Mouse (Mus musculus) neural tube, embryonic 13.5 days (tissue): ENCODE measurements around the gene Frmd5. TPM values are rescaled to one million over a fixed set of nuclear protein-coding genes. Genes with fewer than 3 reads are reported as not detected.

Source experiments
- ATAC-seq: fragments of 200-750 bp; cut with Nextera tagmentation; 2 replicates; pipeline ENCODE4 v1.8.0; 2017; ENCODE audit warnings: low read depth, mild to moderate bottlenecking, moderate TSS enrichment, moderate library complexity
- H3K27ac ChIP-seq: fragments of 300-500 bp; sonication (generic); replicated peaks from 2 replicates; pipeline ENCODE4 v1.5.1; 2015; ENCODE audit warnings: moderate library complexity, mild to moderate bottlenecking, inconsistent platforms
- H3K27me3 ChIP-seq: fragments of 300-500 bp; sonication (generic); 2 replicates; pipeline ENCODE4 v1.6.1; 2015; ENCODE audit warnings: mild to moderate bottlenecking, inconsistent platforms
- H3K36me3 ChIP-seq: fragments of 300-500 bp; sonication (generic); 2 replicates; pipeline ENCODE4 v1.6.1; 2015; ENCODE audit warnings: mild to moderate bottlenecking, inconsistent platforms
- H3K4me1 ChIP-seq: fragments of 300-500 bp; sonication (generic); replicated peaks from 2 replicates; pipeline ENCODE4 v1.6.1; 2015; ENCODE audit warnings: inconsistent platforms
- H3K4me2 ChIP-seq: fragments of 300-500 bp; sonication (generic); 2 replicates; pipeline ENCODE4 v1.6.1; 2015; ENCODE audit warnings: inconsistent platforms, mild to moderate bottlenecking, moderate library complexity
- H3K4me3 ChIP-seq: fragments of 300-500 bp; sonication (generic); 2 replicates; pipeline ENCODE4 v1.5.1; 2015; ENCODE audit warnings: mild to moderate bottlenecking, inconsistent platforms
- H3K9ac ChIP-seq: fragments of 300-500 bp; sonication (generic); 2 replicates; pipeline ENCODE4 v1.6.1; 2015; ENCODE audit warnings: moderate library complexity, mild to moderate bottlenecking, inconsistent platforms
- H3K9me3 ChIP-seq: fragments of 300-500 bp; sonication (generic); 2 replicates; pipeline ENCODE4 v1.6.1; 2016; ENCODE audit warnings: inconsistent platforms
- WGBS: fragments of 180-500 bp; shearing (Covaris S2); methylation state at CpG from one replicate; pipeline ENCODE4 v1.1.7; 2015; 5-methylcytosine and 5-hydroxymethylcytosine counted together
- polyA plus RNA-seq: library from polyadenylated mRNA; unstranded; fragments of >200 nt; fragmentation: Nextera tagmentation; extraction: Ambion mirVana; gene quantifications from 2 replicates; pipeline ENCODE4 v1.2.1, GENCODE M21; 2015

Frmd5 gene
- polyA plus RNA-seq, 1 experiment from 2014 or later = 28.1 TPM

DNA sequence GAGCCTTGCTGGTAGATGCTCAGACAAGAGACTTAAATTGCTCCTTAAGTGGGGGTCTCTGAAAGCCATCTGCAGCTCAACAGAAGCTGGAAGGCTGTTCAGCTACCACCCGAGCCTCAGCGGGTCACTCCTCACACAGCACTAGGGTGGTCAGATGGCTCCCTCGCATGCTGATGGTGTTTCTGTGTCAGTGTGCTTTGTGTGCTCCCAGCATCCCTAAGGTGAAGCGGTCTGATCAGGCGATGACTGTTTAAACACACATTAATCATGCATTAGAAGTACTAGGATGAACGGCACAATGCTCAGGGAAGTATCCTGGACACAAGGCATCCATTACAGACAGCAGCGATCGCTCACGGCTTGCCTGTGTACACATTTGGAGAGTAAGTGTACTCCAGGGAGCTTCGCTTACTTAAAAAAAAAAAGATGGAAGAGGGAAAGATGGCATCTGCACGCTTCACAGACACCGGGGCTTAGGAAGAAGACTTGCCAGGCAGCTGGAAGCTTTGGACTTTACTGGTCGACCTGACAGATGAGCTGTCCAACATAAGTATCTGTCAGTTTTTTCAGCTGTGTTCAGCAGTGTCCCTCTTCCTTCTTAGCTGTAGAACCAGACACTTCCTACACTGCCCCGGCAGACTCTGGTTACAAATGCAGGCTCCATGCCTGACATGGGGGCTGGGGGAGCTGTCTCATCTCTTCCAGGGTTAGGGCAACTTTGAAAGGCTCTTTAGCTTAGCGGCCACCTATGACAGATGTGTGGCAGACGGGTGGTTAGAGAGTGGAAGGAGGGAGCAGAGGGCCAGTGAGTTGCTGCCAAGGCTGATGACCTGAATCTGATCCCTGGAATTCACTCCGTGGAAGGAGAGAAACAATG, 196.6 kb downstream of the Frmd5 start:
- 34% methylated on average over 17 of the region's 17 CpGs for WGBS
- Histone ChIP-seq H3K27ac (peak overlapping the region; percentile 18), H3K4me2 (peak overlapping the region; percentile 17), H3K36me3 (no peaks in the 10 kb centered on the region), H3K27me3 (no peaks in the 10 kb centered on the region), H3K9me3 (no peaks in the 10 kb centered on the region), H3K4me3 (no peak overlapping the region), H3K9ac (no peak overlapping the region), H3K4me1 (peaks cover 39% of the 10 kb centered on the region)
- ATAC-seq = peak; percentile 41; the same call in 1 of the 2 replicates

DNA sequence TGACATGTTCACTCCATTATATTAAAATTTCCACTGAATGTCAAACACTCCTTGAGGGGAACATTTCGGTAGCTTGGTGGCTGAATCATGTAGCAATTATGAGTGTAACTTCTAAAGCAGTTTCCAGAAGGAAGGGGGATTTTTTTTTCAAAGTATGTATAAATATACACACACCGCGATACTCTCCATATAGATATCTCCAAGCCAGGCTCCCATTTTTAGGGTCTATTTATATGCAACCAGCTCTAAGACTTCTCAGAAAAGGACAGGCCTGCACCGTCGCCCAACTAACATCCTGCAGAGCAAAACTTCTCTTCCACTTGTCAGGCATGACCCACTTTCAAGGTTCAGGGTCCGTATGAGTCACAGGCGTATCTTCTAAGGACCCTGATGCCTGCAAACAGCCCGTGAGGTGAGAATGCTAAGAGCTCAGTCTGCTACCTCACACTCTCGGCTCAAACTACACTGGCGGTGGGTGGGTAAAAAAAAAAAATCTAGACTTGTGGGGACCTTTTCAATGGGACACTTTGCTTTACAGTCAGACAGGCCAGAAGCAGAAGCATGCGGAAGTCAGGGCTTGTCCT, 197.7 kb downstream of the Frmd5 start:
- H3K4me3 ChIP-seq = no peak overlapping the region
- H3K4me2 ChIP-seq = no peak overlapping the region
- 86% methylated on average over 11 of the region's 11 CpGs for WGBS
- no peaks in the 10 kb centered on the region for H3K27me3 ChIP-seq
- peaks cover 39% of the 10 kb centered on the region for H3K4me1 ChIP-seq
- H3K9me3 ChIP-seq = no peaks in the 10 kb centered on the region
- H3K36me3 ChIP-seq = no peaks in the 10 kb centered on the region
- H3K9ac ChIP-seq = no peak overlapping the region
- ATAC-seq = no peak
- H3K27ac ChIP-seq = no peak overlapping the region

DNA sequence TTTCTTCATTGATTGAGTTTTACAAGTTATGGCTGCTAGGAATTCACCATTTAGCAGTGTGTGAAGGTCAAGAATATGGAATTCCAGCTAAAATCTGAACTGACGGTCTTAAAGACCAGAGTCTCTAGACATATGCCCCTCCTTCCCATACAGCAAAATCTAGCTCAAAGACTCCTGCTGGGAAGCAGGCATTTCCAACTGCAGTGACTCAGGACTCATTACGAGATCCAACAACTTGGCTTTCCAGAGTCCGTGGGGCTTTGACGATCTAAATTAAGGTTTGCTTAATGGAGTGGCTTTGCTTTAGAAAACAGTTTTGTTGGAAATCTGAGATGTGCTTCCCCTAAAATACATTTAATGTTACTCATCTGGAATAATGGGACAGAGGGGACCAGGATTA, 204.5 kb downstream of the Frmd5 start:
- Histone ChIP-seq H3K4me1 (peaks cover 27% of the 10 kb centered on the region), H3K4me3 (no peak overlapping the region), H3K4me2 (no peak overlapping the region), H3K36me3 (no peaks in the 10 kb centered on the region), H3K9ac (no peak overlapping the region), H3K27ac (0 out of 2 replicates have a peak overlapping the region, but pooled peaks have one; percentile 5), H3K9me3 (no peaks in the 10 kb centered on the region), H3K27me3 (no peaks in the 10 kb centered on the region)
- ATAC-seq = no peak
- 35% methylated on average over 4 of the region's 4 CpGs for WGBS

DNA sequence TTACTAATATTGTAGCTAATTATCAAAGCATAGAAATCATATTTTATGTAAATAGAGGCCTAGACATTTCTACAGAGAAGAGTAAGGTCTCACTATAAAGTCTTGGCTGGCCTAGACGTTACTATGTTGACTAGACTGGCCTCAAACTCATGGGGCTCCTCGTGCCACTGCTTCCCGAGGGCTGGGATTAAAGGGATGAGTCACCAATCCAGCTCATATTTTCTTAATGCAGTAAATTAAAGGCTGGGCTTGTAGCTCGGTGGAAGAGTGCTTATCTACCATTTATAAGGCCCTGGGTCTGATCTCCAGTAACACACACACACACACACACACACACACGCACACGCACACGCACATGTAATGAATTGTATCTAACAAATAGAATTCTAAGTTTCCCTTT, 205.3 kb downstream of the Frmd5 start:
- Histone ChIP-seq H3K9me3 (no peaks in the 10 kb centered on the region), H3K4me3 (no peak overlapping the region), H3K27me3 (no peaks in the 10 kb centered on the region), H3K4me2 (no peak overlapping the region), H3K4me1 (peaks cover 27% of the 10 kb centered on the region), H3K36me3 (no peaks in the 10 kb centered on the region), H3K27ac (peak overlapping the region; percentile 23; the same call in 1 of the 2 replicates), H3K9ac (no peak overlapping the region)
- WGBS = 78% methylated on average over 7 of the region's 7 CpGs
- no peak for ATAC-seq

DNA sequence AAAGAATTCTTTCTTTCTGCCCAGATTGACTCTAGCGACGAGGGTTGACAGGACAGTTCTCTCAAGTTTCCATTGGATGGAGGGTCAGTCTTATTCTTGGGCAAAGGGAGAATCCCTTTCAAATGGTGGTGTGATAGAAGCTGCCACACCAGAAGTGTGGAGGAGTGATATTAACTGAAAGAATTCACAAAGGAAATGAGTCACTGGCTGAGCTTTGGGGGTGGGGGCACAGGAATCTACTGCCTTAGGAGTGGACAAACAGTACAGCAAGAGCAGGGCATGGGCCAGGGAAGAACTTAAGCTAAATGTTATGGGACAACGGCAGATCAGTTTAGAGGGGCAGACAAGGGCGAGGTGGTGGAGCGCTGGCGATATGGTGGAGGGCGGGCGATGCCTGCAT, 206.2 kb downstream of the Frmd5 start:
- H3K27ac ChIP-seq = no peak overlapping the region

DNA sequence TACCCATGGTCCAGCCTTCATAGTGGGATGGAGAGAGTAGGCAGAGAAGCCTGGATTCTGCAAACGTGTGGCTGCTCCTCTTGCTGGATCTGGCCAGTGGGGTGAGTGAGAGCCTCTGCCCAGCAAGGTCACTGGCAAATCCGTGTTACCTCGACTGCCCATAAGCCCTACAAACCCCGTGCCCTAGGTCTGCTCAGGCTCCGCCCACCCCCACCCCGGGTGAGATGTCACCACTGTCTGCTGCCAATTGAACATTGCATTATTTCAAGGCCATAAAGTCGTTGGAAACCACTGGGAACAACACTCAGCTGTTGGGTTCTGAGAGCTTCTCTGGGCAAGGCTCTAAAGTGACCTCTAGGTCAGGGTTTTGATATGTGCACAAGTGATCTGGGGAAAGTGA, 208.6 kb downstream of the Frmd5 start:
- H3K9ac ChIP-seq = no peak overlapping the region
- H3K36me3 ChIP-seq = no peaks in the 10 kb centered on the region
- H3K4me1 ChIP-seq = peaks cover 48% of the 10 kb centered on the region
- H3K27ac ChIP-seq = no peak overlapping the region
- WGBS = 57% methylated on average over 7 of the region's 7 CpGs
- H3K4me3 ChIP-seq = no peak overlapping the region
- no peaks in the 10 kb centered on the region for H3K9me3 ChIP-seq
- H3K4me2 ChIP-seq = no peak overlapping the region
- H3K27me3 ChIP-seq = no peaks in the 10 kb centered on the region
- no peak for ATAC-seq

More for the DNA sequence above, 206.2 kb downstream of the Frmd5 start:
- H3K9ac ChIP-seq = no peak overlapping the region
- H3K4me2 ChIP-seq = no peak overlapping the region
- H3K36me3 ChIP-seq = no peaks in the 10 kb centered on the region
- H3K9me3 ChIP-seq = no peaks in the 10 kb centered on the region
- ATAC-seq = no peak
- H3K4me1 ChIP-seq = peaks cover 31% of the 10 kb centered on the region
- no peaks in the 10 kb centered on the region for H3K27me3 ChIP-seq
- no peak overlapping the region for H3K4me3 ChIP-seq
- WGBS = 87% methylated on average over 8 of the region's 8 CpGs

DNA sequence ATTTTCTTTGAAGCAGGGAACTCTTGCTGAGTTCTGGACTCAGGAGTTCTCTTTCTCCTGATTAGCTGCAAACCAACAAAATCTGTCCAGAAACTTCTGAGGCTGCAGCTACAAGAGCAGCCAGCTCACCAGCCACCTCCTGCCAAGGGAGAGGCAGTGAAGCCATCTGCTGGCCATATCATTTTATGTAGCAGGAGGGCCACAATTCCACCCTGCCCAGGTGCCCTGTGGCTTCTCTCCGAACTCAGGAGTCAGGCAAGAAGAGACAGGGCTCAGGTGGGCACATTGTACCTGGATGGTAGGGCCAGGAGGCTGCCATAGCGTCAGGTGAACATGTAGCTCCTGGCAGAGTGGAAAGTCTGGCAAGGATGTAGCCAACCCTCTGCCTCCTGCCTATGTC, 210.3 kb downstream of the Frmd5 start:
- no peaks in the 10 kb centered on the region for H3K9me3 ChIP-seq

DNA sequence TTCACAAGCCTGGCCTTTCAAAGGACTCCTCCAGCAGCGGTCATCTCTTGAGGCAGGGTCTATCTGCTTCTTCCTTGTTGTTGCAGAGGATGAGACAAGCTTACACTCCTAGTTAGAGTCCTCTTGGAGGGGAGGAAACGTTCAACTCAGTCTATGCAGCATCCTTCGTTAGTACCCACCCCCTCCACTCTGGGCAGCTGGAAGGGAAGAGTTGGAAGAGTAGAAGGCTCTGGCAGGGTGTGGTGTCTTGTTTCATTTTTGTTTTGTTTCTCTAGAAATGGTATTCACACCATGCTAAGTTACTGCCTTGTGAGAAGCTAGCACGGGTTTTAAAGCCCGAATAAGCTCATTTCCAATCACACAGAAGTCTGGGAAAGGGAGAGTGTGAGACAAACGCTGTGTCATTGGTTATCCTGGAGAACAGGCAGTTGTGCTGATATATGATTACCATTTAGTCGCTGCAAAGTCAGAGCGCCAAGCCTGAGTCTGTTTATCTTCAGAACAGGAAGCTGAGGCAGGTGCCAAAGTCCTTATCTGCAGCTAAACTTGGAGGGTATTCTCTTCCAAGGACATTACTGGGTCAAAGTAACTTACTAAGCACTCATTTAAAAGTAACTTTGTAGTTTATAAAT, 212.1 kb downstream of the Frmd5 start:
- Histone ChIP-seq H3K4me3 (no peak overlapping the region), H3K4me2 (no peak overlapping the region), H3K27me3 (no peaks in the 10 kb centered on the region), H3K4me1 (peaks cover 22% of the 10 kb centered on the region), H3K36me3 (no peaks in the 10 kb centered on the region), H3K27ac (no peak overlapping the region), H3K9me3 (no peaks in the 10 kb centered on the region), H3K9ac (no peak overlapping the region)
- WGBS = 41% methylated on average over 8 of the region's 8 CpGs
- no peak for ATAC-seq

More for the DNA sequence above, 210.3 kb downstream of the Frmd5 start:
- Histone ChIP-seq H3K9ac (no peak overlapping the region), H3K36me3 (no peaks in the 10 kb centered on the region), H3K4me1 (peaks cover 36% of the 10 kb centered on the region), H3K4me2 (no peak overlapping the region), H3K4me3 (no peak overlapping the region), H3K27me3 (no peaks in the 10 kb centered on the region), H3K27ac (no peak overlapping the region)
- no peak for ATAC-seq
- 92% methylated on average over 2 of the region's 2 CpGs for WGBS

DNA sequence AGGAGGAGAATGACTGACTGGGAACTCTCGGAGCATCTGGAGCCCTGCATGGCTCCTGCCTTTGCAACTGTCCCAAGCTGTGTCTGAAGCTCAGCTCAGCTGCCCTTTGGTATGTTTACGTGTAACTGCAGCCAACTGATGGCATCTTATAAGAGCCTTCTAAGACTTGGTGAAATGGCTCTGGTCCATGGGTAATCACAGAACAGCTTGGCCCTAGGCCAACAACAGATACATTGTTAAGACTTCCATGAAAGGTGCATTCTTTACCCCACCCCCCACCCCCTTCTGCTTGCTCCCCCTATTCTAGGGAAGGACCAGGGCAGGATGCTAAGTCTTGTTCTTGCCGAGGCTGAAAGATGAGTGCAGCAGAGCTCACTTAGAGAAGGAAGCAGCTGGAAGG, 212.8 kb downstream of the Frmd5 start:
- H3K27ac ChIP-seq = no peak overlapping the region
- WGBS = 53% methylated on average over 3 of the region's 3 CpGs

DNA sequence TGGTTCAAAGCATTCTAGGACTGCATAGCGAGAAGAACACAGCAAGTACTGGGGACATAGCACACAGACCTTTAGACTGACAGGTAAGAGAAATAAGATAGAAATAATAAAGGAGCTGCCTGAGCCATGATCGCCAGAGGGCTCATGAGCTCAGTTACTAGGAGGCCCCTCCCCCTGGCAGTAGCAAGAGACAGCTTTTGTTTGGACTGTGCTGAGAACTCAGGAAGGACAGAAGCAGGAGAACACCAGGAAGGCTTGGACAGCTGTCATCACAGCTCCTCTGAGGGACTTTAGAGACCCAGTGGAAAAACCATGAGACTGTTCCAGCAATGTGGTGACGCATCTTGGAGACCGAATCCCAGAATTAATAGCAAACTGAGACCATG, 218.6 kb downstream of the Frmd5 start:
- H3K4me1 ChIP-seq = peaks cover 26% of the 10 kb centered on the region
- 0 out of 2 replicates have a peak overlapping the region, but pooled peaks have one; percentile 23 for H3K9ac ChIP-seq
- H3K4me2 ChIP-seq = no peak overlapping the region
- no peaks in the 10 kb centered on the region for H3K27me3 ChIP-seq
- no peaks in the 10 kb centered on the region for H3K9me3 ChIP-seq
- 32% methylated on average over 4 of the region's 4 CpGs for WGBS
- H3K4me3 ChIP-seq = no peak overlapping the region
- H3K27ac ChIP-seq = peak overlapping the region; percentile 53
- ATAC-seq = 0 out of 2 replicates have a peak, but pooled peaks have one; percentile 38
- peaks cover 4% of the 10 kb centered on the region; the same call in 1 of the 2 replicates for H3K36me3 ChIP-seq

More for the DNA sequence above, 212.8 kb downstream of the Frmd5 start:
- no peak for ATAC-seq
- Histone ChIP-seq H3K4me2 (no peak overlapping the region), H3K4me1 (peaks cover 24% of the 10 kb centered on the region), H3K9me3 (no peaks in the 10 kb centered on the region), H3K9ac (no peak overlapping the region), H3K36me3 (no peaks in the 10 kb centered on the region), H3K27me3 (no peaks in the 10 kb centered on the region), H3K4me3 (no peak overlapping the region)

DNA sequence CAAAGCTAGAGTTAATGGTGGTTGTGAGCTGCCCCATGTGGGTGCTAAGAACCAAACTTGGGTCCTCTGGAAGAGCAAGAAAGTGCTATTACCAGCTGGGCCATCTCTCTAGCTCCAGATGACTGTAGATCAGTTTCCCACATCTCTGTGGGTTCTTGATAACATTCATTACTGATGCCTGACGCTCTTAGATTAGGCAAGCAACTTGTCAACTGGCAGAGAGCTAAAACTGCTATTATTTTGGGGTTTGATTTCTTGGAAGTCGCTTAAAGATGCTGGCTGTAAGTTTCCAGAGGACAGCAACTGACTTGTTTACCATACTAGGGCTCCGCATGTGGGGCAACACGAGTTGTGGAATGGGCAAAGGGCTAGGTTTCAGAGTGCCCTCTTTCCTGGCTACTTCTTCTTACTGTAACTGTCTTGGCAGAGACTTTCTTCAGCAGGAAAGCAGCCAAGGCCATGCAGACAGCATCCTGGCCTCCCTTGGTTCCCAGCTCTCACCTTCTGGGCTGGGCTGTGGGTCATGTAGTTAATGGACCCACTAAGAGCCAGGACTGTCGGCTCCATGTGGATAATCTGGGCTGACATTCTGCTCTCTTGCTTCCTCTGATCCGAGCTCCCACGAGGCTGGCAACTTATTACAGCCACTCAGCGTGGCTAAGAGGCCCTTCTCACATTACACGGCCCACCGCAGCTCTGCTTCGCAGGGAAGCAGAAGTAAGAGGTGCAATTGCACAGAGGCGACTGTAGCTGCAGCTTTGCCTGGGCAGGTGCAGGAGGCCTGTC, 219.2 kb downstream of the Frmd5 start:
- H3K9me3 ChIP-seq = no peaks in the 10 kb centered on the region
- no peaks in the 10 kb centered on the region for H3K27me3 ChIP-seq
- 34% methylated on average over 12 of the region's 12 CpGs for WGBS
- H3K4me1 ChIP-seq = peaks cover 32% of the 10 kb centered on the region
- ATAC-seq = 0 out of 2 replicates have a peak, but pooled peaks have one; percentile 23
- H3K36me3 ChIP-seq = peaks cover 4% of the 10 kb centered on the region; the same call in 1 of the 2 replicates
- peak overlapping the region; percentile 53; the same call in 1 of the 2 replicates for H3K27ac ChIP-seq
- no peak overlapping the region for H3K4me3 ChIP-seq
- no peak overlapping the region for H3K4me2 ChIP-seq
- no peak overlapping the region for H3K9ac ChIP-seq
